Mouse (Mus musculus): ENCODE results near the gene Arfip1.
"Not testable (repeated sequence)": the region's sequence is repeated elsewhere in the genome, so short reads cannot be mapped to it uniquely, and the experiment has no call there.

Arfip1 gene

GRCm38 (mm10) chr3:84570501-84570900, 11.9 kb downstream of the Arfip1 start:
- no peak for DNase-seq (ENCODE audit: low spot score)

GRCm38 (mm10) chr3:84569587-84569986, 12.8 kb downstream of the Arfip1 start:
- DNase-seq (ENCODE audit: low spot score) = no peak

DNA sequence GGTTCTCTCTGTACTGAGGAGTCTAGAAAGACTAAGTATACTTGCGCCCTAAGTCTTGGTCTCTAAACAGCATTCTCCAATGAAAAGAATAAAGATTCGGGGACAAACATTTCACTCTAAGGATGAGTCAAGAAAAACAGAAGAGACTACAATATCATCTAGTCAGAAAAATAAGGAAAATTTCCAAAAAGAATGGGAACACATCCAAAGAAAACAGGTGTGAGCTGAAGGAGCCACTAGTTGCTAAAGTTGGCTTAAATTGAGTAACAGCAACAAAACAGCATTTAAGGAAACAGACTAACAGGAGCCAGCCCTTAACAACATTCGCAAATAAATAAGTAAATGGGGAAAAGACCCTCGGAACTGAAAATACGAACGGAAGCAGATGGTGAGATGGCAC, 13.9 kb downstream of the Arfip1 start:
- no peak for DNase-seq (ENCODE audit: low spot score)

DNA sequence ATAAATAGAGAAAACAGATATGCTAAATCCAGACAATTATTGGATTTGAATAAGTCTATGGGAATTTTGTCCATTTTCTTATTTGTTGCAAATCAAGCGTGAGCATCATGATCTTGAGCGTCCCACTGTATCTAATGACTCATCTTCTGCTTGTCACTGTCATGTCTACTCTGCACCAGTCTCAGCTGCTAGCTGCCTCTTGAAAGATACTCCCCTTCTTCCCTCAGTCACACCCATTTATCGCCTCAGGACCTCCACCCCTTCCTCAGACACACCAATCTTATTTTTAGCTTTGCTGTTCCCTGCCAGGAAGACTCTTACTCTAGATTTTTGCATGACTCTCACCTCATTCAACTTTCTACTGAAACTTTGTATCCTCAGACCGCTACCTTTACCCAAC, 19.0 kb downstream of the Arfip1 start:
- no peak for DNase-seq (ENCODE audit: low spot score)

DNA sequence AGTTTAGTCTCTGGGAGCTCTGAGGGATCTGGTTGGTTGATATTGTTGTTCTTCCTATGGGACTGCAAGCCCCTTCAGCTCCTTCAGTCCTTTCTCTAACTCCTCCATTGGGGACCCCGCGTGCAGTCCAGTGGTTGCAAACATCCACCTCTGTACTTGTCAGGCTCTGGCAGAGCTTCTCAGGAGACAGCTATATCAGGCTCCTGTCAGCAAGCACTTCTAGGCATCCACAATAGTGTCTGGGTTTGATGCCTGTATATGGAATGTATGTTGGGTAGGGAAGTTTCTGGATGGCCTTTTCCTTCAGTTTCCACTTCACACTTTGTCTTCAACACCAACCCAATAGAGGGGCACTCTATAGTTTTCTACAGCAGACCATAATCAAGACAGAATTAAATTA, 19.5 kb downstream of the Arfip1 start:
- DNase-seq (ENCODE audit: low spot score) = not testable (repeated sequence)

GRCm38 (mm10) chr3:84558301-84558700, 24.1 kb downstream of the Arfip1 start:
- no peak for DNase-seq (ENCODE audit: low spot score)

DNA sequence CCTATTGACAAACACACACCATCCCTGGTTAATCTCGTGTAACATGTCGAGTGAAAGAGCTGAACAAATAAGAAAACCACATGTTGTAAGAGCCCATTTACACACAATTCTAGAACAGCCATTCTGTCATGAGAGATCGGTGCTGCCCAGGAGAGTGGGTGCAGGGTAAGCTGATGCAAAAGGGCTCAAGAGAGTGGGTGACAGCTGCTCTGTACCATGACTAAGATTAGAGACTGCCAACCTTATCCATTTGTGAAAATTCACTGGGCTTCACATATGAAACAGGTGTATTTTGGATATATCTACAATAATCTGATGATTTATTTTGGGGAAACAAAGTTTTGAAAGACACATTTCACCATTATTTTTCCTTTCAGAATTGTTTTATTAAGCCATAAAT, 26.6 kb downstream of the Arfip1 start:
- no peak for DNase-seq (ENCODE audit: low spot score)

GRCm38 (mm10) chr3:84547177-84547576, 35.2 kb downstream of the Arfip1 start:
- DNase-seq (ENCODE audit: low spot score) = no peak

- DNase-seq (ENCODE audit: low spot score) = not testable (repeated sequence)
These were observed 40.0 kb downstream of the Arfip1 start for GRCm38 (mm10) chr3:84542450-84542849.

- no peak for DNase-seq (ENCODE audit: low spot score)
These were observed 40.5 kb downstream of the Arfip1 start for GRCm38 (mm10) chr3:84541881-84542280.

- DNase-seq (ENCODE audit: low spot score) = no peak
These were observed 41.8 kb downstream of the Arfip1 start for GRCm38 (mm10) chr3:84540640-84541039.

- no peak for DNase-seq (ENCODE audit: low spot score)
These were observed 45.4 kb downstream of the Arfip1 start for GRCm38 (mm10) chr3:84536987-84537386.

GRCm38 (mm10) chr3:84533227-84533626, 49.2 kb downstream of the Arfip1 start:
- no peak for DNase-seq (ENCODE audit: low spot score)

- DNase-seq (ENCODE audit: low spot score) = no peak
These were observed 53.4 kb downstream of the Arfip1 start for GRCm38 (mm10) chr3:84529021-84529420.

GRCm38 (mm10) chr3:84524952-84525351, 57.5 kb downstream of the Arfip1 start:
- no peak for DNase-seq (ENCODE audit: low spot score)

GRCm38 (mm10) chr3:84516163-84516562, 66.3 kb downstream of the Arfip1 start:
- DNase-seq (ENCODE audit: low spot score) = no peak

- no peak for DNase-seq (ENCODE audit: low spot score)
These were observed 69.5 kb downstream of the Arfip1 start for GRCm38 (mm10) chr3:84512774-84513515.

GRCm38 (mm10) chr3:84505193-84505592, 77.2 kb downstream of the Arfip1 start:
- DNase-seq (ENCODE audit: low spot score) = no peak

DNA sequence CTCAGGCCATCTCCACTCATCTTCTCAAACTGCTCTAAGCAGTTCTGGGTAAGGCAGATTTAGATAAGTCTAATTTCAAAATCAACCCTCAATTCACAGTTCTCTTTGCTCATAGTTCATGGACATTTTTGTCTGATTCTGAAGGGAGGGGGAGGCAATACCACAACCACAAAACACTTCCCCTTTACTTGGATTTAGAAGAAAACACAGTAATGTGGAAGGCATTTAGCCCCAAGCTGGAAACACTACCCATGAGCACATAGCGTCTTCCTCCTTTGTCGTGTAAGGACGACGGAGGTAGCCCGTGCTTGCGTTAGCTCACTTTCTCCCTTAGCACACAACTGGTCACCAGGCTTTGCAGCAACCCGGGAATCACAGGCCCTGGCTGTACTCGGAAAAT, 78.1 kb downstream of the Arfip1 start:
- no peak for DNase-seq (ENCODE audit: low spot score)

DNA sequence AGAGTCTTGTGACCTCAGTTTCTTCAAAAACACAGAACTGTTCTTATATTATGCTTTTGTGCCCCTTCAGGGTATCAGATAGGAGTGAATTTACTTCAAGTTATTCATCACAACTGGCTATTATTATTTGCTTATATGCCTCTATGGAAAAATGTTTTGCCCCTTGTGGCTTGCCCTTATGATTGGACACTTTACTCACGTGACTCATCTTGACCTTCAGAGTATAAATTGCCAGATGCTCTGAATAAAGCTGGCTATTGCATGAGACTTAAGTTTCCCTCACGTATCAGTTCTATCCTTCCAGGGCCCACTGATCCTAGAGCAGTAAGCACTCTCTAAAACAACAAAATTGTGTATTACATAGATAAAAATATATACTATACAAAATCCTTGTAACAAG, 80.3 kb downstream of the Arfip1 start:
- DNase-seq (ENCODE audit: low spot score) = no peak

- no peak for DNase-seq (ENCODE audit: low spot score)
These were observed 81.9 kb downstream of the Arfip1 start for GRCm38 (mm10) chr3:84500491-84500890.

DNA sequence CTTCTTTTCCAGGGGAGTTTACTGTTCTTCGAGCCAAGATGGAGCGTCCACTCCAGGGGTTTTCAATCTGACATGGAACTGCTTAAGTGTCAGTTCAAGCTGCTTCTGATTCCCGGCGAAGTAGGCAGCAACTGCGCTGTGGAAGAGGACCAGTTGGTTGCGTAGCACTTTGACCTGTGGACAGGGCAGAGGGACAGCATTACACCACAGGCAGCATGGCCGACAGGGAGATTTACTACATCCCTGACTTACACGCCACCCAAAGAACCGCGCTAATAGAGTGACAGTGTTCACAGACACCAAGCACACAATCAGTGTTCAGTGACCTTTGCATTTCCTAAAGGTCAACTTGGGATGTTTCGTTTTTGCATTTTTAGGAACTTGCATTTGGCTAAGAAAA, 84.7 kb downstream of the Arfip1 start:
- DNase-seq (ENCODE audit: low spot score) = no peak

DNA sequence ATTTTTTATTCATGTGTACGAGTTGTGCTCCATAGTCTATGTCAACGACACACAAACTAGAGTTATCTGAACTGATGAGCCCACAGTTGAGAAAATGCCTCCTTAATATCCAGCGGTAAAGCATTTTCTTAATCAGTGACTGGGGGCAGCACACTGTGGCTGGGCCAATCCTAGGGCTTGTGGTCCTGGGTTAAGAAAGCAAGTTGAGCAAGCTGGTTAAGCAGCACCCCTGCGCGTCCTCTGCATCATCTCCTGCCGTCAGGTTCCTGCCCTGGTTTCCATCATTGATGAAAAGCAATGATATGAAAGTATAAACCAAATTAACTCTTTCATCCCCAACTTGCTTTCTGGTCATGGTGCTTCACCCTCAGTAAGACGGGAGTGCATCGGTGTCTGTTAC, 89.8 kb downstream of the Arfip1 start:
- no peak for DNase-seq (ENCODE audit: low spot score)

- DNase-seq (ENCODE audit: low spot score) = no peak
These were observed 90.3 kb downstream of the Arfip1 start for GRCm38 (mm10) chr3:84492148-84492547.
